Mouse (Mus musculus) c-Kit-positive CD71-positive TER-119-positive erythroid progenitor cells, embryonic 14.5 days (primary cell): ENCODE data around the gene Dgkz.

Source experiments
- DNase-seq: peaks from one replicate; pipeline ENCODE4 v3.0.0-alpha.2; 2013; ENCODE audit warnings: low spot score

The Dgkz gene

GRCm38 (mm10) chr2:91975581-91976541, at the start of gene Dgkz:
Gene Dgkz (minus strand): TSS chr2:91975864.
- no peak for DNase-seq

DNA sequence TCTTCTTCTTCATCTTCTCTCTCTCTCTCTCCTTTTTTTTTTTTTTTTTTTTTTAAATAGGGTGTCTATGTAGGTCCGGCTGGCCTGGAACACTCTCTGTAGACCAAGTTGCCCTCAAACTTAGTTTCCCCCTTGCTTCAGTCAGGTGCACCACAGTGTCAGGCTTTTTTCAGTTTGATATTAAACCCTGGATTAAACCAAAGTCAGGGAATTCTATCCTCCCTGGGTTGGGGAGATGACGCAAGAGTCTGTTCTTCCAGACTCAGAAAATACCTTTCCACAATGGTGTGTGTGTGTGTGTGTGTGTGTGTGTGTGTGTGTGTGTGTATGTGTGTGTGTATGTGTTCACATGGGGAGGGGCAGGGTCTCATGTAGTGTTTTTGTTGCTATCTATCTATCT, 49.5 kb upstream of the Dgkz start:
- DNase-seq = no peak

- DNase-seq = no peak
These were observed 48.6 kb upstream of the Dgkz start, which contains the start of gene Creb3l1 for GRCm38 (mm10) chr2:92024274-92024672. Gene Creb3l1 (minus strand): TSS chr2:92024502.

GRCm38 (mm10) chr2:92023362-92024273, 48.0 kb upstream of the Dgkz start:
- DNase-seq = no peak

DNA sequence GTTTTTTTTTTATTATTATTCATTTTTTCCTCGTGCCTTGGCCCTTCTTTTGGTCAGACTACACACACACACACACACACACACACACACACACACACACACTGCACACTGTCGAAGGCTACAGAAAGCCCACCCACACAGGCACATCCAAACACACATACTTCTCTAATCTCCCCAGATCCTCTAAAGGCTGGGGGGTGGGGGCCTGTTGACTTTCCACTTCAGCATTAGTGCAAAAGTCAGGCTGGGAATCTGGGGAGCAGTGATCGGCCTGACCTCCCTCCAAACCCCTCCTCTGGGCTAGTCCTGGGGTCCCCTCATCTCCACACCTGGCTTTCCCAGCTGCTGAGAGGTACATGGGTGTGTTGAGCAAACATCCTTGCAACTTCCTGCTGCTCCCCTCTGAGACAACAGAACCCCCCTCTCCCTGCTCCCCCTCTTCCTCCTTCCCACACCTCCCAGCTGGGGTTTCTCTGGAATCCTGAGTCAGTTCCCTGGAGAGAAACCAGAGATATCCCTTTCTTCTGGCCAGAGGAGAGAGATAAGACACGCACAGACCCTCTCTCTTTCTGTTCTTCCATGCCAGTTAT, 45.1 kb upstream of the Dgkz start:
- no peak for DNase-seq

DNA sequence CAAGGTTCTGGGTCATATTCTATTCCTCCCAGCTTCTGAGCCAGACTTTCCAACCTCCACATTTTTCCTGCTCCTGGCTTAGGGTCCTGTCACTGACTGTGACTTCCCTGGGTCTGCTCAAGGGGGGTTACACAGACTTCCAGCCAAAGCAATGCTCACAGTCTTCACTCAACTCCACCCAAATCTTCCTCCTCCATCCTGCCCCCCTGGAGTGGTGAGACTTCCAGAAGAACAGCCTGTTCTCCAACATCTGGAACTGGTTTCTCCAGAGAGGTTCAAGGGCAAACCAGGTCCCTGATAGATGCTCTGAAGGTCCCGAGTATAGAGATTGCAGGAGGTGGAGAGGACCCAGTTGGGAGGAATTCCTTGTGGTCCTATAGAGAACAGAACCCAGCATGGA, 41.8 kb upstream of the Dgkz start:
- DNase-seq = no peak

DNA sequence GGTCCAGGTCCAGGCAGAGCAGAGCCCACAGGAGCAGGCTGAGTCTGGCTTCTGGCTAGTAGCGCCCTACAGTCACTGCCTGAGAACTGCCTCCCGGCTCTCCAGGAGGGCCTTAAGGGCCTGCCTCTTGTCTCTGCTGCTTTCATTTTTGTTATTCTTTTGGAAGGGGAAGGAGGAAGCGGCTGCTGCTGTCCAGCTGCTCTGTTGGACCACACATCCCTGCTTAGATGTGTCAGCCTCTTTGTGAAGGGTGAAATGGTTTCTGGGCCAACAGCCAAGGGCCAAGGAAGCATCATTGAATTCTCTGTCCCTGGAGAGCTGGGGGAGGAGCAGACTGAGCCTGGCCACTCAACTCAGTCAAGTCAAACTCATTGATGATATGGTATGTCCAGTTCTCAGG, 41.3 kb upstream of the Dgkz start:
- DNase-seq = no peak

- no peak for DNase-seq
These were observed 39.2 kb upstream of the Dgkz start for GRCm38 (mm10) chr2:92014891-92015290.

- DNase-seq = no peak
These were observed 38.6 kb upstream of the Dgkz start for GRCm38 (mm10) chr2:92014248-92014647.

- no peak for DNase-seq
These were observed 37.2 kb upstream of the Dgkz start for GRCm38 (mm10) chr2:92012768-92013445.

DNA sequence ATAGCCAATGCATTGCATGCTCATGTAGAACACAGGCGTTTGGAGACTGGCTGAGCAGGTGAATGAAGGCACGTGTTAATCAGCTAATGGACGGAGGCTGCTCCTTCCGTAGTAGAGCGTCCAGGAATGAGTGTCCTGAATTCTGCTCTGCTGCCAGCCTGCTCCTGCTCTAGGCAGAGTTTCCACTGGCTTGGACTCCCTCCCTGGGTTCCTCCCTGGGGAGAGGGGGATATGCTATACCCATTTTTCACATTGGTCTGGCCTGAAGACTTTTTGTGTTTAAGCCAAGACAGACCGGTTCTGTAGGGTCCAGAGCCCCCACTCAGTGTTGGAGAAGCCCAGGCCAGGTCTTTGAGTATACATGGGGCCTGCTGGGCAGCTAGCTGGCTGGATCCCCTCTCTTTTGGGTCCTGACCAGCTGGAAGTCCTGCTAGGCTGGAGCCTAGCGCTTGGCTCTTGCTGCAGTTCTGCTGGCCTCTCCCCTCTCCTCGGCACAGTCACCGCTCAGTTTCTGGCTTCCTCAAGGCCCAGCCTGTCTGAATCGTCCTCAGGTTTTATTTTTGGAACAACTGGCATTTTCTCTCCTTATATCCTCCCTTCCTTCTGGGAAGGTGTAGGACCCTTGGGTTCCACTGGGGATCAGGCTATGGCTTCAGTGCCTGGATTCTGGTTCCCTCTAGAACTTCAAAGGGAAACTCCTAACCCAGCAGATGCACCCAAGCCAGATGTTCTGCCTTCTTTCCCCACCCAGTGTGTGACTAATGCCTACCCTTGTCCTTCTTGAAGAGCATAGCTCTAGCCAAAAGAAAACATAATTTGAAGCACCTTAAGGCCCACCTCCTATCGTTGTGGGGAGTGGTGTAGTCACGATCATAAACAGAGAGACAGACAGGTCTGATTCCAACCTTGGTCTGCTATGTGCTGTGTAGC, 36.0 kb upstream of the Dgkz start:
- no peak for DNase-seq

- DNase-seq = no peak
These were observed 33.1 kb upstream of the Dgkz start for GRCm38 (mm10) chr2:92008623-92009404.

DNA sequence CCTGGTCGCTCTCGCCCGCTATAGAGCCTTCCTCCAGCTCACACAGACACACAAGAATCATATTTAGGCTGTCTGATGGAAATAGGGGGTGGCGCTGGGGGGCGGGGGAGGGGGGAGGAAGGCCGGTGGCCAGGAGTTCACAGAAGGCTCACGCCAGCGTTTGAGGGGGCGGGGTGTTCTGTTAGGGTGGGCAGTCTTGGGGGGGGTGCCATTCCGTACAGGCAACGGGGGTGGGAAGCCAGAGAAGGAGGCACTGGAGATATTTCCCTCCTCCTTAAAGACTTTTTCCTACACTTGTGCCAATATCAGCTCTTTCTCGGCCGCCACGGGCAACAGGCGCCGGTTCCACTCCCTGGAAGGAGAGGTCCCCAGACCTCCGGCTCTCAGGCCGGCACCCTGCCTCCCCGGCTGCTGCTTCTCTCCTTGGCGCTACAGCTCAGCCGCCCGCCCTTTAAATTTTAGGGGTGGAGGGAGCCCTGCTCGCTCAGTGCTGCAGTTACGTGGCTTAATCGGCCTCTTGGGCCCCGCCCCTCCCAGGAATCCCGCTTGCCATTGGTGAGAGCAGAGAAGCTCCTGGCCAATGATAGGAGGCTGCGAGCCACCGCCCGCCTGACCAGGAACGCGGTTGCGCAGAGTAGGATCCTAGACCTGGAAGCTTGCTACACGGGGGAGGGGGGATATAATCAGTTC, 32.4 kb upstream of the Dgkz start:
- DNase-seq = peak; percentile 93

DNA sequence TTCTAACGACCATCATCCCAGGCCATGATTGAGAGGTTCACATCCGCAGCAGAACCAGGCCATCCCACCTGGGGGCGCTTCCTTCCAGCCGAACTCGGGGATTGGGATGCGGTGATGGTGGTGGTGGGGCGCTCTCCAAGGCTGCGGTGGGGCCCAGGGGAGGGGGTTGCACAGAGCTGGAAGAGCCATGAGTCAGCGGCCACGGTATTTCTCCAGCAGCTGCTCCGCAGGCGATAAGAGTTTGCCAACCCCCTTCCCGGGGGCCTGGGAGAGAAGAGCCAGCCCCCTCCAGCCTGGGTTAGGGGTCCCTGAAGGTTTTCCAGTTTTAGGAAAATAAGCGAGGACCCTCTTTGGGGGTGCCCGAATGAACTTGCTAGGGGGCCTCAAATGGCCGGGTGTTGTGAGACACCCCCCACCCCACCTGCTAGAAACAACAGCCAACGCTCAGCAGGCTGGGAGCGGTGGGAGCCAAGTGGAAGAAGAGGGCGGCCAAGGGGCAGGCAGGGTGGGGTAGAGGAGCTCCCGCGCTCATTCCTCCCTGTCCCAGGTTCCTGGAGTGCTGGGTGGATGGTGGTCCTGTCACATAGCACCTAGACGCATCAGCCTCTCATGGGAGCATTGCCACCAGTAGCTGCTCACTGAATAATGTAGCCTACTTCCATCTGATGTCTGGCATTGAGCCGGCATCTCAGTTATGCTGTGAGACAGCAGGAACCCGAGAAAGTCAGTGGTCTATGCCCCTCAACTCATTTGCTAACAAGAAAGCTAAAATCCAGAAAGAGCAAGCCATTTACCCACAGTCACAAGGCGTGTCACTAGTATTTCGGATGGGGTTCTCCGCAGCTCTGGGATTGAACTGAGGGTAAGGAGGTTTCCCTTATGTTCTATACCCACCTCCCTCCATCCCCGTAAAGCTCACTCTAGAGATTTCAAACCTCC, 31.6 kb upstream of the Dgkz start:
- no peak for DNase-seq

GRCm38 (mm10) chr2:92006491-92006890, 30.8 kb upstream of the Dgkz start:
- DNase-seq = no peak

- DNase-seq = no peak
These were observed 29.0 kb upstream of the Dgkz start for GRCm38 (mm10) chr2:92004617-92005016.

GRCm38 (mm10) chr2:91997905-91998608, 22.4 kb upstream of the Dgkz start:
- DNase-seq = no peak
